Mouse (Mus musculus) liver, embryonic 13.5 days (tissue): ENCODE data around the gene Cpsf6. TPM values are rescaled to one million over a fixed set of nuclear protein-coding genes. Genes with fewer than 3 reads are reported as not detected.

Source experiments
- ATAC-seq: fragments of 200-750 bp; cut with Nextera tagmentation; 2 replicates; pipeline ENCODE4 v1.8.0; 2017; ENCODE audit warnings: low read depth, mild to moderate bottlenecking, moderate number of reproducible peaks, moderate library complexity
- DNase-seq: peaks from one replicate; pipeline ENCODE4 v3.0.0; 2022
- H3K27ac ChIP-seq: fragments of 300-500 bp; sonication (generic); 2 replicates; pipeline ENCODE4 v1.5.1; 2015; ENCODE audit warnings: moderate library complexity, mild to moderate bottlenecking, inconsistent platforms
- H3K27me3 ChIP-seq: fragments of 300-500 bp; sonication (generic); 2 replicates; pipeline ENCODE4 v1.6.1; 2015; ENCODE audit warnings: mild to moderate bottlenecking, inconsistent platforms
- H3K36me3 ChIP-seq: fragments of 300-500 bp; sonication (generic); 2 replicates; pipeline ENCODE4 v1.6.1; 2015; ENCODE audit warnings: mild to moderate bottlenecking, inconsistent platforms
- H3K4me1 ChIP-seq: fragments of 300-500 bp; sonication (generic); replicated peaks from 2 replicates; pipeline ENCODE4 v1.6.1; 2015; ENCODE audit warnings: inconsistent platforms
- H3K4me2 ChIP-seq: fragments of 300-500 bp; sonication (generic); 2 replicates; pipeline ENCODE4 v1.6.1; 2015; ENCODE audit warnings: inconsistent platforms, mild to moderate bottlenecking, moderate library complexity
- H3K4me3 ChIP-seq: fragments of 300-500 bp; sonication (generic); replicated peaks from 2 replicates; pipeline ENCODE4 v1.5.1; 2015; ENCODE audit warnings: mild to moderate bottlenecking, inconsistent platforms
- H3K9ac ChIP-seq: fragments of 300-500 bp; sonication (generic); 2 replicates; pipeline ENCODE4 v1.6.1; 2015; ENCODE audit warnings: mild to moderate bottlenecking, inconsistent platforms
- H3K9me3 ChIP-seq: fragments of 300-500 bp; sonication (generic); replicated peaks from 2 replicates; pipeline ENCODE4 v1.6.1; 2016; ENCODE audit warnings: inconsistent platforms
- WGBS: fragments of 180-500 bp; shearing (Covaris S2); methylation state at CpG from one replicate; pipeline ENCODE4 v1.1.7; 2015; ENCODE audit not compliant: insufficient replicate concordance; 5-methylcytosine and 5-hydroxymethylcytosine counted together
- polyA plus RNA-seq: library from polyadenylated mRNA; unstranded; fragments of >200 nt; fragmentation: Nextera tagmentation; extraction: Ambion mirVana; gene quantifications from 2 replicates; pipeline ENCODE4 v1.2.1, GENCODE M21; 2015

Cpsf6 gene
- polyA plus RNA-seq, 1 experiment from 2014 or later: 69.2 TPM

DNA sequence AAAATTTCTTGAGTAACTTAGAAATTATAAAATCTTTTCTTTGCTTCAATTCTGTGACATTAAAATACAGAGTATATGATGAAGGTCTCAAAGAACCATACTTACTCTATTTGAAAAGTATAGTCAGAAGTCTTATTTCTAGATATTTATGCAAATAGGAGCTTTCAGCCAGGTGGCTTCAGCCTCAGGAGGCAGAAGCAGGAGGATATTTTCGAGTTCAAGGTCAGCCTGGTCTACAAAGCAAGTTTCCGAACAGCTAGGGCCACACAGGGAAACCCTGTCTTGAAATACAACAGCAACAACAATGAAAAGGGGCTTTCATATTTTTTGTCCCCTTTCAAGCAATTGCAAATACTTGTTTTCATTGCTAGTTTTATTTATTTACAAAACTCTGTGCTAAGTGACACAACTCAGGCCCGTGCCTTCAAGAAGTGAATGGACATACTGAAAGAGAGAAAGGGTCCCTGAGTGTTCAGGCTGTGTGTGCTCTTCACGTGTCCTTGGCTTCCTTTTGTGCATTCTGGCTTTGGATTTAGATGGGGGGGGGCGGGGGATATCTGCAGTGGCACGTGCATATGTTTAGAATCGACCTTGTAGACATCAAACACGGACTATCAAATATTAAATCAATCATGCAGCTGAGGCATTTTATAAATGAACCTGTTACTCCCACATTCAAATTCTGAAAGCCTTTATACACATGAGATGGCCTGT, 39.9 kb upstream of the Cpsf6 start:
- peak overlapping the region; percentile 79; the same call in 1 of the 2 replicates for H3K4me2 ChIP-seq
- H3K9ac ChIP-seq: no peak overlapping the region
- no peaks in the 10 kb centered on the region for H3K36me3 ChIP-seq
- H3K4me3 ChIP-seq: no peak overlapping the region
- no peak overlapping the region for H3K27ac ChIP-seq
- H3K27me3 ChIP-seq: 0 out of 2 replicates have a peak, but pooled peaks cover 3% of the 10 kb centered on the region
- DNase-seq (no peak), ATAC-seq (no peak)
- H3K9me3 ChIP-seq: no peaks in the 10 kb centered on the region
- WGBS: 62% methylated on average over 8 of the region's 8 CpGs
- peaks cover 35% of the 10 kb centered on the region for H3K4me1 ChIP-seq

DNA sequence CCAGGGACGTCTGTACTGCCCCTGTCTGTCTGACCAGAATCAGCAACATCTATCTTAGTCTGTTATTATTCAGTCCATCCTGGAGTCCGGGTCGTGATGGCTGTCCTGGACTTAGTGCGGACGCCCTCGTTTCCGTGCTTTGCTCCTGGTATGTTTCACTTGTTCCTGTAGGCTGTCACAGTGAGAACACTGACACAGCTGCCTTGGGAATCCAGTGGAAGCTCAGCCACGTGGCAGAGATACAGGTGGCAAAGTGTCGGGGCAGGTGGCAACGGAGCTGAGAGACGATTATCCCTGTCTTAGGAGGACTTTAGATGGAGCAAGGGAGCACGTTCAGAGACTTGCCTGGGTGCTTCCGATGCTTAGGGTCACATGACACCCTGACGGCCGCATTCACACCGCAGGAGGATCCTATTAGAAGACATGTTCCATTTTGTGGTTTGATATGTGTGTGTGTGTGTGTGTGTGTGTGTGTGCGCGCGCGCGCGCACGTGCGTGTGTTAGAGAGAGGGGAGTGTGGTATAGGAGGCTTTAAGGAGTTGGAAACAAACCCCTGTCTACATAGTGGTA, 38.9 kb upstream of the Cpsf6 start:
- peaks cover 29% of the 10 kb centered on the region for H3K4me1 ChIP-seq
- peak overlapping the region; percentile 48 for H3K4me3 ChIP-seq
- 22% methylated on average over 24 of the region's 24 CpGs for WGBS
- peak overlapping the region; percentile 51; the same call in 1 of the 2 replicates for H3K27ac ChIP-seq
- no peaks in the 10 kb centered on the region for H3K36me3 ChIP-seq
- H3K4me2 ChIP-seq: peak overlapping the region; percentile 79
- H3K9me3 ChIP-seq: no peaks in the 10 kb centered on the region
- H3K9ac ChIP-seq: peak overlapping the region; percentile 53
- 0 out of 2 replicates have a peak, but pooled peaks cover 3% of the 10 kb centered on the region for H3K27me3 ChIP-seq
- peak; percentile 37 for ATAC-seq
- DNase-seq: peak; percentile 29

DNA sequence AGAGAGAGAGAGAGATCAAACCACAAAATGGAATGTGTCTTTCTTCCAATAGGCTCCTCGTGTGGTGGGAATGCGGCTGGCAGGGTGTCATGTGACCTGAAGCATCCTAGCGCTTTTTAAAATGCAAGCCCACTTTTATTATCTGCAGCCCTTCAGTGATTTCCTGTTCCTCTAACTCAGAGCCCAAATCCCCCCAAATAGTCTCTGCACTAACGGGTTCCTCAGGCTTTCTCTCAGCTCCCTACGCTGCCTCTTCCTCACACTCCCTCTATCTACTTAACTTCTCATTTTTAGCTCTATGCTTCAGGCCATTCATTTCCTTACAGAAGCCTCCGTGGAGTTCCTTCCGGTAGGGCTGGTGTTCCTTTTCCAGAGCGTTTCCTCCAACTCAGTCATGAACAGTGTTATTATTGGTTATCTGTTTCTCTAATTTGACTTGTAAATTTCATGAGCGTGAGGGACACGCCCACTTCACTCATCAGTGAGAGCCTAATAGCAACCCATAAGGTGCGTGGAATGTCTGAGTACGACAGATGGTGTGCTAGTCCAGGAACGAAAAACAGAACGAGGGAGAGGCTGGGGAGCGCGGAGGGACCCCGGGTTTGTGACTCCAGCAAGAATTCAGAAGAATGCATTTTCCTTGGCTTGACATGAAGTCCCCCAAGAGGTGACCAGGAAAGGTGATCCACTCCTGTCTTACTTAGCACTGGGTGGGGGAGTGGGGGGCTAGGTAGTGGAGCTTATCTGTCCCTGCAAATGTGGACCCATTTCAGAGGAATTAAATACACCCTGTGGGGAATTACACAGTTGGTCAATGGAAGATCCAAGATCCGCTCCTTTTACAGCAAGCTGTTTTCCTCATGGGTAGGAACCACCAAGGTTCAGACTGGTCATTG, 38.2 kb upstream of the Cpsf6 start:
- H3K4me3 ChIP-seq: peak overlapping the region; percentile 48
- no peaks in the 10 kb centered on the region for H3K9me3 ChIP-seq
- H3K27ac ChIP-seq: peak overlapping the region; percentile 68
- DNase-seq (peak; percentile 64), ATAC-seq (peak; percentile 81)
- peak overlapping the region; percentile 53 for H3K9ac ChIP-seq
- H3K27me3 ChIP-seq: 0 out of 2 replicates have a peak, but pooled peaks cover 3% of the 10 kb centered on the region
- H3K4me2 ChIP-seq: peak overlapping the region; percentile 79
- 6% methylated on average over 18 of the region's 18 CpGs for WGBS
- H3K36me3 ChIP-seq: no peaks in the 10 kb centered on the region
- peaks cover 22% of the 10 kb centered on the region for H3K4me1 ChIP-seq

DNA sequence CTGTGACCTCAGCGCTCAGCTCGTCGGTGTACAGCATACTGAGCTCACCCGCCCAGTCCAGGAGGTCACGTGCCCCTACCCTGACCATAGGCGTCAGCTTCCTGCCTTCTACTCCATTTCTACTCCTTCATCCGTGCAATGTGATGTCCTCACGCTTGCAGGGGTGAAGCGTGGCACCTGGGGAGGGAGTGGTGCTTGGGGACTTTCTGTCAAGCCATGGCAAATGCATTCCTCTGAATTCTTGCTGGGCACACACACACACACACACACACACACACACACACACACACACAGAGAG, 37.6 kb upstream of the Cpsf6 start:
- peak; percentile 71 for ATAC-seq
- peaks cover 24% of the 10 kb centered on the region for H3K4me1 ChIP-seq
- peak overlapping the region; percentile 48 for H3K4me3 ChIP-seq
- 0 out of 2 replicates have a peak overlapping the region, but pooled peaks have one; percentile 68 for H3K27ac ChIP-seq
- peak overlapping the region; percentile 79 for H3K4me2 ChIP-seq
- no peaks in the 10 kb centered on the region for H3K9me3 ChIP-seq
- no peaks in the 10 kb centered on the region for H3K36me3 ChIP-seq
- 0 out of 2 replicates have a peak, but pooled peaks cover 3% of the 10 kb centered on the region for H3K27me3 ChIP-seq
- WGBS: 14% methylated on average over 9 of the region's 9 CpGs
- H3K9ac ChIP-seq: peak overlapping the region; percentile 47; the same call in 1 of the 2 replicates
- DNase-seq: peak; percentile 45

DNA sequence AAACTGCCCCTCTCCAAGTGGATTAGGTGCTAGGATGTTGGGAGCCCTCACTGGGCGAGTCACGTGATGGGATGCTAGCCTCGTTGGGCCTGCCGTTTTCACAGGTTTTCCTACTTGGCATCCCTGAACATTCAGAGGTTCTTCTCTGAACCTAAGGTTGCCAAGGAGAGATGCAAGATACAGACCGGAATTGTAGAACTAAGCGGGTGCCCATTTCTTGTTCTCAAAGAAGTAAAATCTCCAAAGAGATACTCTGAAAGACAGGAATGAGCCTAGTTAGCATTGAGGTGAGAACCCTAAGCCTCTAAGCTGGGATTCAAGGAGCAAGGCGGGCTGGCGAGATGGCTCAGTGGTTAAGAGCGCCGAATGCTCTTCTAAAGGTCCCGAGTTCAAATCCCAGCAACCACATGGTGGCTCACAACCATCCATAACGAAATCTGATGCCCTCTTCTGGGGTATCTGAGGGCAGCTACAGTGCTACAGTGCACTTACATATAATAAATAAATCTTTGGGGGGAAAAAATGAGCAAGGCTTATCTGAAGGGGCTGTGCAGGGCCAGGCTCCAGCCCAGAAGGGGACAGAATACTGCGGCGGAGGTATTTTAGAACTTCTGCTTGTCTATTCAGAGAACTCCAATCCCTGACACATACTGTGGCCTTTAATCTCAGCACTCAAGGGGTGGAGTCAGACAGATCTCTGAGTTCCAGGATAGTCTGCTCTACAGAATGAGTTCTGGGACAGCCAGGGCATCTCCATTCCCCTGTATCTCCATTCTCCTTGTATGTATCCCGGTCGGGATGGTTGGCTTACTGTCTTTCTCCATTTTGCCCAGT, 37.0 kb upstream of the Cpsf6 start:
- Histone ChIP-seq H3K4me3 (peak overlapping the region; percentile 48), H3K27ac (no peak overlapping the region), H3K4me1 (peaks cover 30% of the 10 kb centered on the region), H3K9me3 (no peaks in the 10 kb centered on the region), H3K27me3 (0 out of 2 replicates have a peak, but pooled peaks cover 3% of the 10 kb centered on the region), H3K9ac (peak overlapping the region; percentile 47; the same call in 1 of the 2 replicates), H3K36me3 (no peaks in the 10 kb centered on the region), H3K4me2 (peak overlapping the region; percentile 79)
- no peak for DNase-seq
- peak; percentile 24 for ATAC-seq
- WGBS: 63% methylated on average over 16 of the region's 16 CpGs

DNA sequence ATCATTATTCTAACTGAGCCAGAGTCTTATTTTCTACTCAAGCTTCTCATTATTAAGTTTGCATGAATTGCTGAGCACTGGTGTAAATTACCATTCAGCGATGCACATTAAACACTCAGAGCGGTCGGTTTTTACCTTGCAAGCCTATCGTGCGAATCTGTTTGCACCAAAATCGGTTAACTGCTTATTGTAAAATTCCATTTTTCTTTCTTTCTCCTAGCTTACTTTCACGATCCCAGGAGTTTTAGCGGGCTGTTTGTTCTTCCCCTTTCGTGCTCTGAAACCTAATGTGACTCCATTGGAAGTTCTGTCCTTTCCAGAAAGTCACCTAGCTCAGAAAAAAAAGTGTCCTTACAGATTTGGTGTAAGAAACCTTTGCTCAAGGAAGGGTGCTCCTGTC, 36.3 kb upstream of the Cpsf6 start:
- no peak overlapping the region for H3K4me3 ChIP-seq
- no peak for ATAC-seq
- 84% methylated on average over 9 of the region's 9 CpGs for WGBS
- no peak for DNase-seq
- H3K4me2 ChIP-seq: no peak overlapping the region
- H3K9me3 ChIP-seq: no peaks in the 10 kb centered on the region
- H3K36me3 ChIP-seq: no peaks in the 10 kb centered on the region
- no peak overlapping the region for H3K9ac ChIP-seq
- peaks cover 37% of the 10 kb centered on the region for H3K4me1 ChIP-seq
- H3K27ac ChIP-seq: no peak overlapping the region
- 0 out of 2 replicates have a peak, but pooled peaks cover 3% of the 10 kb centered on the region for H3K27me3 ChIP-seq

DNA sequence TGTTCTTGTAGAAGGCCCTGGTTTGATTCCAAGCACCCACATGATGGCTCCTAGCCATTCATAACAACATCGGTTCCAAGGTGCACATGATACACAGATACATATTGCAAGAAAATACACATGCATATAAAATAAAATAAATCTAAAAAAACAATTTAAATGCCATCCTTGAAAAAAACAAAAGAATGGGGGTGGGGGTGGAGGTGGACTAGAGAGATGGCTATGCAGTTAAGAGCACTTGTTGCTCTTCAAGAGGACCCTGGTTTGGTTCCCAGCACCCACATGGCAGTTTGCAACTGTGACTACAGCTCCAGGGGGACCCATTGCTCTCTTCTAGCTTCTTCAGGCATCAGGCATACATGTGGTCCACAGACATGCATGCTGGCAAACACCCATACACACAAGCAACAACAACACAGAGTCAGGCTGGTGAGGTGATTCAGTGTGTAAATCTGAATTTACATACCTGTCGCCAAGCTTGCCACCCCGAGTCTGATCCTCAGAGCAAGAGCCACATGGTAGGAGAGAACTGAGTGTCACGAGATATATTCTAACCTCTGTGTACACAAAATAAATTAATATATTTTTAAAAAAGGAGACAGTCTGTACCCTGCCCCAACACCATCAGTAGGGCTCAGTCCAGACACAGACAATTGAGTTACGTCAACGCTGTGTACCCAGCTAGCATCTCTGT, 35.7 kb upstream of the Cpsf6 start:
- Histone ChIP-seq H3K9ac (no peak overlapping the region), H3K4me2 (no peak overlapping the region), H3K4me1 (peaks cover 37% of the 10 kb centered on the region), H3K9me3 (no peaks in the 10 kb centered on the region), H3K36me3 (no peaks in the 10 kb centered on the region), H3K4me3 (no peak overlapping the region), H3K27ac (no peak overlapping the region), H3K27me3 (no peaks in the 10 kb centered on the region)
- 80% methylated on average over 6 of the region's 6 CpGs for WGBS
- ATAC-seq (no peak), DNase-seq (no peak)

DNA sequence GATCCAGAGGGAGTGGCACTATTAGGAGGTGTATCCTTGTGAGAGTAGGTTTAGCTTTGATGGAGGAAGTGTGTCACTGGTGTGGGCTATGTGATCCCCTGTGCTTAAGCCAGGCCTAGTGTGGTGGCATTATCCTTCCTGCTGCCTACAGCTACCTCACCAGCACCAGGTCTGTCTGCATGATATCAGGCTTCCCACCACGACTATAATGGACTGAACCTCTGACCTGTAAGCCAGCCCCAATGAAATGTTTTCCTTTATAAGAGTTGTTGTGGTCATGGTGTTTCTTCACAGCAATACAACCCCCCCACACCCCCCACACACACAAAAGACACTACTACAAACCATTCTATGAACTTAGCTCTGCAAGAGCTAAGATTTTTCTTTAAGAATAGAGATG, 34.9 kb upstream of the Cpsf6 start:
- no peak for ATAC-seq
- Histone ChIP-seq H3K36me3 (no peaks in the 10 kb centered on the region), H3K27ac (no peak overlapping the region), H3K4me2 (no peak overlapping the region), H3K9me3 (no peaks in the 10 kb centered on the region), H3K4me3 (no peak overlapping the region), H3K27me3 (no peaks in the 10 kb centered on the region), H3K9ac (no peak overlapping the region), H3K4me1 (peaks cover 41% of the 10 kb centered on the region)
- 52% methylated on average over 1 of the region's 1 CpGs for WGBS
- DNase-seq: no peak

DNA sequence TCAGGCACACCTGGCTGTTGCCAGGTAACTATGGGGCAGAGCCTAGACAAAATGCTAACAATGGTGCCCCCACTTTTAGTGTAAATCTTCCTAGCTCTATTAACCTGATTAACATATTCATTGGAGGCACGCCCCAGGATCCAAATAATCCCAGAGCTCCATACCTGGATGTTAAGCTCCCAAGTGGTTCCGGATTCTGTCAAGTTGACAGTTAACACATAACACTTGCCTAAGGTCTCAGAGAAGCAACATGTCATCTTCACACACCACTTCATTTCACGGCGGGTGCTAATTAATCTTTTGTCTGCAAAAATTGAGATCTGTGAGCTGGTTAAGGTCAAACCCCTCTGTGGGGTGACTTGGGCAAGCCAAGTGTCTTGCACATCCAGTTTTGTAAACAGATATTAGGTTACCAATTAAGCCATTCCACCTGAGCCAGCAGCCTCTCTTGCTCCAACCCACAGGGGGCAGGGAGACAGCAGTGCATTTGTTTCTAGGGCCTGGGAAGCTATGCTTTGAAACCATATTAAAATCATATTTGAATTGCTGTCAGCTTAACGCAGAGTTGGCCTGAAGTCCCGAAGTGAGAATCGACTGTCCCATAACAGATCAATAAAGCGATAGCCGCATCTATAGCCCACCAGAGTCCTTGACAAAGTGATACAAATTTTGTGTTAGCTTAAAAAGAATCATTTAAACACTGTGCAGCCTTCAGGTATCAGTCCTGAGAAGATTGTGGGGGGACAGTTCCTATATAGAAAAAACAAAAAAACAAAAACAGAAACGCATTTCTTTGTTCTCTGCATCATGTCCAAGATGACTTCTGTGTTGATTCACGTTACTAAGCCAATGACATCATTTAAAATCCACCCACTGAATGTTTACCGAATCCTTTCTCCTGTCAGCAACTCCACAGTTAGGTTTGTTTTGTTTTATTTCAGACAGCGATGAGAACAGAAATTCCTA, 34.0 kb upstream of the Cpsf6 start:
- H3K4me3 ChIP-seq: no peak overlapping the region
- ATAC-seq (no peak), DNase-seq (no peak)
- H3K4me2 ChIP-seq: no peak overlapping the region
- WGBS: 66% methylated on average over 13 of the region's 13 CpGs
- peak overlapping the region; percentile 25; the same call in 1 of the 2 replicates for H3K27ac ChIP-seq
- no peaks in the 10 kb centered on the region for H3K9me3 ChIP-seq
- H3K27me3 ChIP-seq: no peaks in the 10 kb centered on the region
- H3K36me3 ChIP-seq: no peaks in the 10 kb centered on the region
- peaks cover 50% of the 10 kb centered on the region for H3K4me1 ChIP-seq
- H3K9ac ChIP-seq: no peak overlapping the region
